In genomic region chr7:105515178-105515577, GRCm38 (mm10) we compare ENCODE assay signal across 9 mouse cellular contexts. TPM values are rescaled to one million over a fixed set of nuclear protein-coding genes. Genes with fewer than 3 reads are reported as not detected.
A peak's percentile ranks its signal among the peaks of the same experiment; 100 is the strongest.
DNase-seq lines count a peak whose midpoint lies in the region; ATAC-seq and TF ChIP-seq lines count a peak whose summit lies in the region.
"Had no signal": no experiment of that assay in that cellular context is flagged by ENCODE, and none has a peak within 500 bp of the region (broad histone marks: within the 10 kb centered on the region; RNA-seq: fewer than 3 reads in every experiment).

No protein-coding gene starts in this region.

- H3K9me3 ChIP-seq in embryonic facial prominence, embryonic 15.5 days (replicated peaks) = no peaks in the 10 kb centered on the region
- H3K9me3 ChIP-seq in hindbrain, embryonic 13.5 days = no peaks in the 10 kb centered on the region
- no peaks in the 10 kb centered on the region for H3K9me3 ChIP-seq in midbrain, embryonic 10.5 days (replicated peaks)

- no peak overlapping the region for H3K4me2 ChIP-seq in embryonic facial prominence, embryonic 15.5 days (replicated peaks)
- H3K4me2 ChIP-seq in hindbrain, embryonic 13.5 days = no peak overlapping the region

- H3K27ac ChIP-seq in bone marrow, adult 2 months (ENCODE audit: control insufficient read depth, insufficient read depth, low read depth, low read length, poor library complexity) = no peak overlapping the region
- no peak overlapping the region for H3K27ac ChIP-seq in embryonic facial prominence, embryonic 15.5 days (replicated peaks)
- no peak overlapping the region for H3K27ac ChIP-seq in hindbrain, embryonic 13.5 days
- H3K27ac ChIP-seq in midbrain, embryonic 10.5 days (replicated peaks) = no peak overlapping the region

- no peak overlapping the region for H3K4me3 ChIP-seq in bone marrow, adult 2 months (replicated peaks; ENCODE audit: control insufficient read depth, low read depth, low read length)
- H3K4me3 ChIP-seq in embryonic facial prominence, embryonic 15.5 days (replicated peaks) = no peak overlapping the region
- no peak overlapping the region for H3K4me3 ChIP-seq in hindbrain, embryonic 13.5 days
- no peak overlapping the region for H3K4me3 ChIP-seq in midbrain, embryonic 10.5 days
- H3K4me3 ChIP-seq: myocyte had no signal

- H3K4me1 ChIP-seq in bone marrow, adult 2 months (ENCODE audit: control insufficient read depth, insufficient read depth, low read length) = no peaks in the 10 kb centered on the region
- H3K4me1 ChIP-seq in embryonic facial prominence, embryonic 15.5 days = peaks cover 12% of the 10 kb centered on the region
- peaks cover 16% of the 10 kb centered on the region for H3K4me1 ChIP-seq in hindbrain, embryonic 13.5 days (replicated peaks)
- H3K4me1 ChIP-seq in midbrain, embryonic 10.5 days = peaks cover 13% of the 10 kb centered on the region

- no peak overlapping the region for H3K9ac ChIP-seq in embryonic facial prominence, embryonic 15.5 days
- H3K9ac ChIP-seq in hindbrain, embryonic 13.5 days = no peak overlapping the region

- DNase-seq in frontal cortex, postnatal 14 days (ENCODE audit: low spot score in 2 of 2) = peak; percentile 31 to 57
- peak; percentile 14 to 62 for DNase-seq in left cerebral cortex, adult 9 months (ENCODE audit: low spot score in 2 of 2)
- peak; percentile 55 for DNase-seq in midbrain, embryonic 10.5 days (ENCODE audit: low spot score)
- DNase-seq in skeletal muscle tissue, adult 2 months (ENCODE audit: low read depth, low spot score) = peak; percentile 13

- TF ChIP-seq CTCF in bone marrow, adult 2 months (IDR thresholded peaks at IDR 0.05; ENCODE audit: control insufficient read depth, insufficient read depth, low read length) = peak; percentile 88

- no peaks in the 10 kb centered on the region for H3K27me3 ChIP-seq in embryonic facial prominence, embryonic 15.5 days
- no peaks in the 10 kb centered on the region for H3K27me3 ChIP-seq in hindbrain, embryonic 13.5 days
- peaks cover 90% of the 10 kb centered on the region for H3K27me3 ChIP-seq in midbrain, embryonic 10.5 days (ENCODE audit: low read depth, poor library complexity, severe bottlenecking)

- no peaks in the 10 kb centered on the region for H3K36me3 ChIP-seq in embryonic facial prominence, embryonic 15.5 days
- H3K36me3 ChIP-seq in hindbrain, embryonic 13.5 days = no peaks in the 10 kb centered on the region
- no peaks in the 10 kb centered on the region for H3K36me3 ChIP-seq in midbrain, embryonic 10.5 days

- no peak for ATAC-seq in frontal cortex, adult (ENCODE audit: low TSS enrichment)
- ATAC-seq in embryonic facial prominence, embryonic 15.5 days (ENCODE audit: insufficient number of reproducible peaks, low FRiP score, low TSS enrichment, low read depth) = 0 out of 2 replicates have a peak, but pooled peaks have one; percentile 32
- ATAC-seq in hindbrain, embryonic 13.5 days (ENCODE audit: low FRiP score) = peak; percentile 67

- no peak for TF ChIP-seq POLR2A in bone marrow, adult 2 months (IDR thresholded peaks at IDR 0.05; ENCODE audit: borderline replicate concordance, control insufficient read depth, low read depth, low read length)

- WGBS in bone marrow, adult 2 months = 6% methylated on average over 5 of the region's 5 CpGs
- WGBS in embryonic facial prominence, embryonic 15.5 days = 12% methylated on average over 5 of the region's 5 CpGs
- WGBS in hindbrain, embryonic 13.5 days = 13% methylated on average over 5 of the region's 5 CpGs
- 11% methylated on average over 5 of the region's 5 CpGs for WGBS in midbrain, embryonic 10.5 days

RNA-seq across cellular contexts. Expression of gene Cavin3, which starts 33.1 kb away (rescaled TPM):
- polyA plus RNA-seq in bone marrow, adult 2 months (2011; ENCODE audit: insufficient read depth, insufficient read length, low replicate concordance, missing spikeins) = 6.1 and 7.6 TPM in 2 replicates
- polyA plus RNA-seq in embryonic facial prominence, embryonic 15.5 days (2015; fragmentation: Nextera tagmentation; extraction: Ambion mirVana) = 150 and 156 TPM in 2 replicates
- polyA plus RNA-seq in hindbrain, embryonic 13.5 days (2015; fragmentation: Nextera tagmentation; extraction: Ambion mirVana) = 28.9 and 31.6 TPM in 2 replicates
- 19.8 and 20.5 TPM in 2 replicates for polyA plus RNA-seq in midbrain, embryonic 10.5 days (2016; fragmentation: Nextera tagmentation; extraction: Ambion mirVana)

RNA-seq across cellular contexts. Expression of gene Smpd1, which starts 39.0 kb away (rescaled TPM):
- polyA plus RNA-seq in bone marrow, adult 2 months (2011; ENCODE audit: insufficient read depth, insufficient read length, low replicate concordance, missing spikeins) = 4.3 and 9.2 TPM in 2 replicates
- polyA plus RNA-seq in embryonic facial prominence, embryonic 15.5 days (2015; fragmentation: Nextera tagmentation; extraction: Ambion mirVana) = 54.6 and 58.9 TPM in 2 replicates
- 72.7 and 73.5 TPM in 2 replicates for polyA plus RNA-seq in hindbrain, embryonic 13.5 days (2015; fragmentation: Nextera tagmentation; extraction: Ambion mirVana)
- polyA plus RNA-seq in midbrain, embryonic 10.5 days (2016; fragmentation: Nextera tagmentation; extraction: Ambion mirVana) = 34.2 and 41.7 TPM in 2 replicates
